In the genomic region with DNA sequence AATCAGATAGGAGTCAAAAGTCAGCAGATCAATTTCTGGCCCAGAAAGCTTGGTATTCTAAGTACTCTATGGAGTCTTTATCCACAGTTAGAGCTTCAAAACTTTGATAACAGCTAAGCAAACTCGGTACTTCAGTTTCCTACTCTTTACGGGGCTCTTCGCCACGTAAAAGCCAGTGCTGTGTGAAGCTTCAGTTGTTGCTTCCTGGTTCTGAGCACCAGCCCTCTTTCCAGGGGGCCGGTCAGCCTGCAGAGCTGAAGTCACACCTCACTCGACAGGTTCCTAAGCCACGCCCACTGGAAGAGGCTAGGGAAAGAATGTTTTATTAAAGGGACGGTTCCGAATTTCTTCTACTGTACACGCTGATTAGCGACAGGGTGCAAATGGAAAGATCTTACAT, we compare ENCODE assay signal across 8 mouse cellular contexts. TPM values are rescaled to one million over a fixed set of nuclear protein-coding genes. Genes with fewer than 3 reads are reported as not detected.
DNase-seq lines count a peak whose midpoint lies in the region; ATAC-seq and TF ChIP-seq lines count a peak whose summit lies in the region.

No protein-coding gene starts in this region.

- H3K9ac ChIP-seq in heart, adult 2 months (ENCODE audit: low read depth, low read length): no peak overlapping the region
- 0 out of 2 replicates have a peak overlapping the region, but pooled peaks have one; percentile 5 for H3K9ac ChIP-seq in kidney, embryonic 15.5 days
- no peak overlapping the region for H3K9ac ChIP-seq in midbrain, embryonic 16.5 days (ENCODE audit: low read depth, low read length)

- WGBS in heart, adult 2 months: 11% methylated on average over 11 of the region's 11 CpGs
- 9% methylated on average over 11 of the region's 11 CpGs for WGBS in kidney, embryonic 15.5 days
- 24% methylated on average over 11 of the region's 11 CpGs for WGBS in midbrain, embryonic 16.5 days

- H3K79me2 ChIP-seq in heart, adult 2 months (replicated peaks; ENCODE audit: control insufficient read depth, insufficient read depth, low read length): no peaks in the 10 kb centered on the region

- ATAC-seq in kidney, embryonic 15.5 days (replicated peaks; ENCODE audit: low FRiP score): peak; percentile 93
- no peak for ATAC-seq in midbrain, embryonic 16.5 days

- no peak for TF ChIP-seq CTCF in heart, adult 2 months (IDR thresholded peaks at IDR 0.05)

- no peaks in the 10 kb centered on the region for H3K9me3 ChIP-seq in kidney, embryonic 15.5 days (replicated peaks)
- H3K9me3 ChIP-seq in midbrain, embryonic 16.5 days (replicated peaks; ENCODE audit: control insufficient read depth, low read length, poor library complexity, severe bottlenecking): no peaks in the 10 kb centered on the region

- DNase-seq in ovary, adult 18-20 months (ENCODE audit: low spot score): peak; percentile 35
- DNase-seq in ovary, postnatal 10 days (ENCODE audit: low spot score): no peak
- peak in 1 of 2 experiments; percentile 32 for DNase-seq in heart, adult 2 months
- peak; percentile 68 for DNase-seq in lung, postnatal 14 days
- DNase-seq in testis, postnatal 14 days (ENCODE audit: low spot score): peak; percentile 31
- DNase-seq in gastrocnemius, adult 8-10 months (ENCODE audit: low spot score in 2 of 2): no peak

- no peaks in the 10 kb centered on the region for H3K36me3 ChIP-seq in heart, adult 2 months (ENCODE audit: control insufficient read depth, insufficient read depth, low read length)
- no peaks in the 10 kb centered on the region for H3K36me3 ChIP-seq in kidney, embryonic 15.5 days
- no peaks in the 10 kb centered on the region for H3K36me3 ChIP-seq in midbrain, embryonic 16.5 days (ENCODE audit: control insufficient read depth, insufficient read depth, low read length)

- intact Hi-C loops in heart, adult 2 months (cut with DNase I): no loop called here

- H3K4me2 ChIP-seq in kidney, embryonic 15.5 days: peak overlapping the region; percentile 50
- no peak overlapping the region; the same call in 1 of the 2 replicates for H3K4me2 ChIP-seq in midbrain, embryonic 16.5 days (ENCODE audit: low read length)

- no peaks in the 10 kb centered on the region for H3K27me3 ChIP-seq in heart, adult 2 months (ENCODE audit: control insufficient read depth, insufficient read depth, low read length)
- no peaks in the 10 kb centered on the region for H3K27me3 ChIP-seq in kidney, embryonic 15.5 days
- H3K27me3 ChIP-seq in midbrain, embryonic 16.5 days (ENCODE audit: control insufficient read depth, insufficient read depth, low read depth, low read length): no peaks in the 10 kb centered on the region

- H3K27ac ChIP-seq in heart, adult 2 months: no peak overlapping the region
- no peak overlapping the region for H3K27ac ChIP-seq in kidney, embryonic 15.5 days
- no peak overlapping the region for H3K27ac ChIP-seq in midbrain, embryonic 16.5 days (ENCODE audit: low read length)

- H3K4me3 ChIP-seq in heart, adult 2 months: peak overlapping the region; percentile 21
- peak overlapping the region; percentile 38 for H3K4me3 ChIP-seq in kidney, embryonic 15.5 days (replicated peaks)
- H3K4me3 ChIP-seq in midbrain, embryonic 16.5 days (ENCODE audit: low read depth, low read length): no peak overlapping the region

- no peaks in the 10 kb centered on the region for H3K4me1 ChIP-seq in heart, adult 2 months (ENCODE audit: control insufficient read depth, insufficient read depth, low read length)
- 0 out of 2 replicates have a peak, but pooled peaks cover under 1% of the 10 kb centered on the region for H3K4me1 ChIP-seq in kidney, embryonic 15.5 days
- H3K4me1 ChIP-seq in midbrain, embryonic 16.5 days (ENCODE audit: control insufficient read depth, insufficient read depth, low read length): no peaks in the 10 kb centered on the region

- no peak for TF ChIP-seq EP300 in heart, adult 2 months (IDR thresholded peaks at IDR 0.05; ENCODE audit: insufficient read depth, low read depth, low read length)

- TF ChIP-seq POLR2A in heart, adult 2 months (IDR thresholded peaks at IDR 0.05; ENCODE audit: insufficient read depth, low read depth, low read length): no peak

RNA-seq across cellular contexts. Expression of gene Zdhhc23, which starts 36.6 kb away (rescaled TPM):
- under 1 TPM; 0.27 to 0.42 TPM for total RNA-seq in heart, adult 2 months (2021)
- 0.25 and 0.32 TPM in 2 replicates for polyA plus RNA-seq in heart, adult 2 months (2012; rRNA removed)
- polyA plus RNA-seq in kidney, embryonic 15.5 days (2015; fragmentation: Nextera tagmentation; extraction: Ambion mirVana): 1.7 and 1.9 TPM in 2 replicates
- 4.9 and 5.1 TPM in 2 replicates for polyA plus RNA-seq in midbrain, embryonic 16.5 days (2015; fragmentation: Nextera tagmentation; extraction: Ambion mirVana)
- 10 to 100 TPM in 2 of 4 experiments, 1 to 10 TPM in 2; 8.3 to 13.8 (median 9.4) TPM for total RNA-seq in gastrocnemius, adult 8-10 months (2022)

RNA-seq across cellular contexts. Expression of gene Gramd1c, which starts 47.0 kb away (rescaled TPM):
- under 1 TPM; 0.37 to 0.50 TPM for total RNA-seq in heart, adult 2 months (2021)
- 0.37 and 1.1 TPM in 2 replicates for polyA plus RNA-seq in heart, adult 2 months (2012; rRNA removed)
- 6.6 and 7.9 TPM in 2 replicates for polyA plus RNA-seq in kidney, embryonic 15.5 days (2015; fragmentation: Nextera tagmentation; extraction: Ambion mirVana)
- polyA plus RNA-seq in midbrain, embryonic 16.5 days (2015; fragmentation: Nextera tagmentation; extraction: Ambion mirVana): 2.8 and 4.3 TPM in 2 replicates
- total RNA-seq in gastrocnemius, adult 8-10 months (2022): under 1 TPM; 0.19 to 0.51 (median 0.26) TPM

Comparison
In these comparisons a context has a peak if more than half of its experiments do, and no peak if none do; other contexts are left out.
1. DNase-seq: peak in ovary, adult 18-20 months (single experiment), lung, postnatal 14 days (single experiment) and testis, postnatal 14 days (single experiment); none in ovary, postnatal 10 days (single experiment) and gastrocnemius, adult 8-10 months (0 of 2).